Mouse (Mus musculus) liver, adult 2 months (tissue): ENCODE results near the gene Zzef1. TPM values are rescaled to one million over a fixed set of nuclear protein-coding genes. Genes with fewer than 3 reads are reported as not detected.

Experiments
- DNase-seq: peaks from one replicate; pipeline ENCODE4 v3.0.0-alpha.2; 2011; ENCODE audit warnings: low read depth, low spot score; ENCODE audit errors: extremely low read depth
- H3K27ac ChIP-seq: fragments of 200-500 bp; replicated peaks from 2 replicates; pipeline ENCODE4 v1.5.1; 2012; ENCODE audit warnings: low read depth, mild to moderate bottlenecking, control low read depth, inconsistent platforms, low read length; ENCODE audit not compliant: insufficient read depth
- H3K27me3 ChIP-seq: fragments of 200-500 bp; 2 replicates; pipeline ENCODE4 v1.6.1; 2012; ENCODE audit warnings: mild to moderate bottlenecking, moderate library complexity, low read length, inconsistent platforms; ENCODE audit not compliant: control insufficient read depth, insufficient read depth
- H3K36me3 ChIP-seq: fragments of 200-500 bp; 2 replicates; pipeline ENCODE4 v1.6.1; 2012; ENCODE audit warnings: low read length, inconsistent platforms; ENCODE audit not compliant: control insufficient read depth, insufficient read depth
- H3K4me1 ChIP-seq: fragments of 200-500 bp; 2 replicates; pipeline ENCODE4 v1.6.1; 2011; ENCODE audit warnings: low read length; ENCODE audit not compliant: control insufficient read depth, insufficient read depth
- H3K4me3 ChIP-seq: fragments of 200-500 bp; 2 replicates; pipeline ENCODE4 v1.5.1; 2011; ENCODE audit warnings: low read depth, mild to moderate bottlenecking, control low read depth, low read length, moderate library complexity; ENCODE audit not compliant: insufficient read depth
- H3K79me2 ChIP-seq: fragments of 200-500 bp; 2 replicates; pipeline ENCODE4 v1.6.1; 2012; ENCODE audit warnings: inconsistent platforms, mild to moderate bottlenecking, low read length, moderate library complexity; ENCODE audit not compliant: control insufficient read depth, insufficient read depth
- H3K9ac ChIP-seq: fragments of 200-500 bp; 2 replicates; pipeline ENCODE4 v1.6.1; 2012; ENCODE audit warnings: low read depth, mild to moderate bottlenecking, control low read depth, inconsistent platforms, low read length
- CTCF ChIP-seq: fragments of 200-500 bp; IDR thresholded peaks from 2 replicates; pipeline ENCODE4 v1.5.1; 2011; ENCODE audit warnings: low read depth, low read length, control low read depth
- POLR2A ChIP-seq: fragments of 200-500 bp; IDR thresholded peaks from 2 replicates; pipeline ENCODE4 v1.6.1; 2011; ENCODE audit warnings: low read length, control low read depth; ENCODE audit not compliant: insufficient read depth; ENCODE audit errors: extremely low read depth
- WGBS: fragments of 180-500 bp; shearing (Covaris S2); methylation state at CpG from one replicate; pipeline ENCODE4 v1.1.7; 2018; 5-methylcytosine and 5-hydroxymethylcytosine counted together
- polyA plus RNA-seq: library from polyadenylated mRNA; depleted of rRNA; stranded (reverse); fragments of >200 nt; gene quantifications from 2 replicates; pipeline ENCODE4 v1.2.3, GENCODE M21; 2012
- total RNA-seq: library from RNA; depleted of rRNA; stranded (reverse); fragments of >200 nt; gene quantifications from 2 replicates; pipeline ENCODE4 v1.2.3, GENCODE M21; 2014

Zzef1 gene
- total and polyA plus RNA-seq, 2 experiments: 13.6 to 14.1 TPM

- peak; percentile 19 for DNase-seq
- Histone ChIP-seq H3K9ac (no peak overlapping the region), H3K79me2 (no peaks in the 10 kb centered on the region; the same call in 1 of the 2 replicates), H3K4me3 (no peak overlapping the region), H3K4me1 (no peaks in the 10 kb centered on the region; the same call in 1 of the 2 replicates), H3K27me3 (no peaks in the 10 kb centered on the region), H3K27ac (no peak overlapping the region), H3K36me3 (peaks cover 64% of the 10 kb centered on the region)
- no peak for TF ChIP-seq POLR2A
- no peak for TF ChIP-seq CTCF
- WGBS: 53% methylated on average over 3 of the region's 3 CpGs
Measured at GRCm38 (mm10) chr11:72829869-72830268, 33.8 kb downstream of the Zzef1 start.

GRCm38 (mm10) chr11:72842731-72843130, 46.7 kb downstream of the Zzef1 start:
- 87% methylated on average over 3 of the region's 3 CpGs for WGBS
- Histone ChIP-seq H3K9ac (no peak overlapping the region), H3K36me3 (peaks cover 55% of the 10 kb centered on the region), H3K4me1 (no peaks in the 10 kb centered on the region), H3K79me2 (no peaks in the 10 kb centered on the region), H3K27ac (no peak overlapping the region), H3K27me3 (no peaks in the 10 kb centered on the region), H3K4me3 (no peak overlapping the region)
- TF ChIP-seq CTCF: no peak
- no peak for TF ChIP-seq POLR2A
- DNase-seq: no peak

GRCm38 (mm10) chr11:72843576-72843975, 47.5 kb downstream of the Zzef1 start:
- H3K4me3 ChIP-seq: no peak overlapping the region
- H3K27ac ChIP-seq: no peak overlapping the region
- no peaks in the 10 kb centered on the region for H3K4me1 ChIP-seq
- no peaks in the 10 kb centered on the region for H3K79me2 ChIP-seq
- peaks cover 62% of the 10 kb centered on the region for H3K36me3 ChIP-seq
- no peaks in the 10 kb centered on the region for H3K27me3 ChIP-seq
- no peak for TF ChIP-seq CTCF
- no peak for TF ChIP-seq POLR2A
- no peak overlapping the region for H3K9ac ChIP-seq
- DNase-seq: no peak

- no peaks in the 10 kb centered on the region for H3K4me1 ChIP-seq
- no peaks in the 10 kb centered on the region for H3K27me3 ChIP-seq
- no peak overlapping the region for H3K9ac ChIP-seq
- 86% methylated on average over 2 of the region's 2 CpGs for WGBS
- no peak for DNase-seq
- no peaks in the 10 kb centered on the region for H3K79me2 ChIP-seq
- no peak overlapping the region for H3K4me3 ChIP-seq
- no peak for TF ChIP-seq CTCF
- peaks cover 62% of the 10 kb centered on the region for H3K36me3 ChIP-seq
- H3K27ac ChIP-seq: no peak overlapping the region
Measured at GRCm38 (mm10) chr11:72845526-72845925, 49.5 kb downstream of the Zzef1 start.

GRCm38 (mm10) chr11:72846685-72847084, 50.7 kb downstream of the Zzef1 start:
- peaks cover 65% of the 10 kb centered on the region for H3K36me3 ChIP-seq
- no peak overlapping the region for H3K27ac ChIP-seq
- TF ChIP-seq POLR2A (no peak), CTCF (no peak)
- no peaks in the 10 kb centered on the region for H3K4me1 ChIP-seq
- H3K9ac ChIP-seq: no peak overlapping the region
- no peak overlapping the region for H3K4me3 ChIP-seq
- DNase-seq: no peak
- no peaks in the 10 kb centered on the region for H3K27me3 ChIP-seq
- H3K79me2 ChIP-seq: no peaks in the 10 kb centered on the region

- no peak overlapping the region for H3K27ac ChIP-seq
- WGBS: 90% methylated on average over 1 of the region's 1 CpGs
Measured at GRCm38 (mm10) chr11:72847831-72848628, 52.0 kb downstream of the Zzef1 start.

More at GRCm38 (mm10) chr11:72847831-72848628, 52.0 kb downstream of the Zzef1 start:
- no peaks in the 10 kb centered on the region for H3K27me3 ChIP-seq
- DNase-seq: no peak
- no peaks in the 10 kb centered on the region for H3K4me1 ChIP-seq
- H3K79me2 ChIP-seq: no peaks in the 10 kb centered on the region
- H3K9ac ChIP-seq: no peak overlapping the region
- peaks cover 66% of the 10 kb centered on the region for H3K36me3 ChIP-seq
- TF ChIP-seq CTCF (no peak), POLR2A (no peak)
- H3K4me3 ChIP-seq: no peak overlapping the region
